Mouse (Mus musculus) CH12.LX (cell line): ENCODE measurements around the gene Ttc16. TPM values are rescaled to one million over a fixed set of nuclear protein-coding genes. Genes with fewer than 3 reads are reported as not detected.
A peak's percentile ranks its signal among the peaks of the same experiment; 100 is the strongest.

ENCODE experiments used
- DNase-seq: peaks from one replicate; pipeline ENCODE4 v3.0.0-alpha.2; 2013; ENCODE audit errors: extremely low read depth
- H3K27ac ChIP-seq: 2 replicates; pipeline ENCODE4 v1.5.1; 2012; ENCODE audit warnings: low read depth, mild to moderate bottlenecking, control low read depth, moderate library complexity; ENCODE audit not compliant: insufficient read depth
- H3K27me3 ChIP-seq: replicated peaks from 2 replicates; pipeline ENCODE3; 2012; ENCODE audit warnings: inconsistent platforms
- H3K36me3 ChIP-seq, 2 experiments: replicated peaks in 1 of 2; 2 replicates each; pipeline versions ENCODE3 to v1.6.1; 2012; ENCODE audit warnings: inconsistent platforms in 1 of 2, low read length in 1 of 2, mild to moderate bottlenecking in 1 of 2, mixed read lengths in 1 of 2, moderate library complexity in 1 of 2; ENCODE audit not compliant: control insufficient read depth in 1 of 2, insufficient read depth in 1 of 2
- H3K4me1 ChIP-seq, 2 experiments: 2 replicates each; pipeline ENCODE4 v1.6.1; 2012; ENCODE audit warnings: inconsistent platforms in 1 of 2, moderate library complexity in 1 of 2; ENCODE audit not compliant: insufficient read depth in 2 of 2, control insufficient read depth in 1 of 2
- H3K4me2 ChIP-seq: 2 replicates; pipeline ENCODE4 v1.6.1; 2012; ENCODE audit warnings: low read depth, mild to moderate bottlenecking, control low read depth; ENCODE audit not compliant: poor library complexity, insufficient read depth, severe bottlenecking
- H3K4me3 ChIP-seq, 3 experiments: fragments of 150-350 bp in 1 of 3; sonication (generic) in 1 of 3; replicated peaks in 1 of 3; 2 replicates each; pipeline versions ENCODE3 to v1.5.1; 2011 to 2012; ENCODE audit warnings: low read depth in 2 of 3, low read length in 2 of 3, mild to moderate bottlenecking in 2 of 3, moderate library complexity in 2 of 3, control low read depth in 1 of 3, improper control_type of control experiment in 1 of 3, inconsistent platforms in 1 of 3, mixed read lengths in 1 of 3; ENCODE audit not compliant: poor library complexity in 1 of 3
- H3K79me2 ChIP-seq: replicated peaks from 2 replicates; pipeline ENCODE4 v1.6.1; 2012; ENCODE audit warnings: mild to moderate bottlenecking, moderate library complexity; ENCODE audit not compliant: control insufficient read depth, poor library complexity, insufficient read depth, severe bottlenecking; ENCODE audit errors: extremely low read depth
- H3K9ac ChIP-seq: 2 replicates; pipeline ENCODE4 v1.6.1; 2012; ENCODE audit warnings: low read depth, mild to moderate bottlenecking, control low read depth, moderate library complexity; ENCODE audit not compliant: insufficient read depth
- H3K9me3 ChIP-seq: replicated peaks from 2 replicates; pipeline ENCODE3; 2012; ENCODE audit warnings: low read length, inconsistent platforms, mixed read lengths
- BHLHE40 ChIP-seq: IDR thresholded peaks from 2 replicates; pipeline ENCODE4 v1.6.1; 2011; ENCODE audit warnings: mild to moderate bottlenecking, low read depth, low read length, improper control_type of control experiment
- CTCF ChIP-seq, 2 experiments: IDR thresholded peaks in 1 of 2; conservative IDR thresholded peaks in 1 of 2; 2 replicates each; pipeline ENCODE4 v1.5.1; 2011 to 2012; ENCODE audit warnings: low read depth in 2 of 2, low read length in 2 of 2, improper control_type of control experiment in 1 of 2, inconsistent platforms in 1 of 2, mild to moderate bottlenecking in 1 of 2, moderate library complexity in 1 of 2
- E2F4 ChIP-seq: IDR thresholded peaks from 2 replicates; pipeline ENCODE4 v1.6.1; 2011; ENCODE audit warnings: low read depth, low read length, improper control_type of control experiment; ENCODE audit not compliant: insufficient replicate concordance
- EP300 ChIP-seq: IDR thresholded peaks from 2 replicates; pipeline ENCODE4 v1.6.1; 2011; ENCODE audit warnings: low read length, improper control_type of control experiment
- GABPA ChIP-seq: IDR thresholded peaks from 2 replicates; pipeline ENCODE4 v1.6.1; 2012; ENCODE audit warnings: low read depth, low read length, improper control_type of control experiment, inconsistent platforms; ENCODE audit not compliant: insufficient replicate concordance
- HCFC1 ChIP-seq: IDR thresholded peaks from 2 replicates; pipeline ENCODE4 v1.6.1; 2012; ENCODE audit warnings: low read depth, mild to moderate bottlenecking, inconsistent platforms, low read length, improper control_type of control experiment
- KAT2A ChIP-seq: IDR thresholded peaks from 2 replicates; pipeline ENCODE4 v1.6.1; 2012; ENCODE audit warnings: low read length, improper control_type of control experiment, inconsistent platforms; ENCODE audit not compliant: insufficient replicate concordance
- MAFK ChIP-seq: IDR thresholded peaks from 2 replicates; pipeline ENCODE4 v1.6.1; 2011; ENCODE audit warnings: low read length, improper control_type of control experiment; ENCODE audit not compliant: insufficient replicate concordance
- MAX ChIP-seq: IDR thresholded peaks from 2 replicates; pipeline ENCODE4 v1.6.1; 2011; ENCODE audit warnings: low read length, improper control_type of control experiment
- MAZ ChIP-seq: IDR thresholded peaks from 2 replicates; pipeline ENCODE4 v1.6.1; 2012; ENCODE audit warnings: low read depth, mild to moderate bottlenecking, inconsistent platforms, low read length, improper control_type of control experiment, moderate library complexity
- MEF2A ChIP-seq: IDR thresholded peaks from 2 replicates; pipeline ENCODE4 v1.6.1; 2014; ENCODE audit warnings: low read depth, mild to moderate bottlenecking, inconsistent platforms, low read length, improper control_type of control experiment, borderline replicate concordance
- MXI1 ChIP-seq: IDR thresholded peaks from 2 replicates; pipeline ENCODE4 v1.6.1; 2011; ENCODE audit warnings: mild to moderate bottlenecking, low read depth, low read length, improper control_type of control experiment
- PAX5 ChIP-seq: IDR thresholded peaks from 2 replicates; pipeline ENCODE4 v1.6.1; 2012; ENCODE audit warnings: low read length, inconsistent platforms, mixed read lengths
- POLR2A ChIP-seq: IDR thresholded peaks from 2 replicates; pipeline ENCODE4 v1.6.1; 2011; ENCODE audit warnings: low read depth, mild to moderate bottlenecking, improper control_type of control experiment, low read length
- RCOR1 ChIP-seq: conservative IDR thresholded peaks from 2 replicates; pipeline ENCODE4 v1.6.1; 2012; ENCODE audit warnings: low read depth, mild to moderate bottlenecking, inconsistent platforms, low read length, improper control_type of control experiment
- SIN3A ChIP-seq: IDR thresholded peaks from 2 replicates; pipeline ENCODE4 v1.6.1; 2012; ENCODE audit warnings: low read length, improper control_type of control experiment, inconsistent platforms
- SMC3 ChIP-seq: IDR thresholded peaks from 2 replicates; pipeline ENCODE4 v1.6.1; 2011; ENCODE audit warnings: low read depth, low read length, improper control_type of control experiment
- TCF12 ChIP-seq: IDR thresholded peaks from 2 replicates; pipeline ENCODE4 v1.6.1; 2014; ENCODE audit warnings: low read depth, mild to moderate bottlenecking, inconsistent platforms, low read length, improper control_type of control experiment
- USF2 ChIP-seq: conservative IDR thresholded peaks from 2 replicates; pipeline ENCODE4 v1.6.1; 2011; ENCODE audit warnings: low read depth, low read length, improper control_type of control experiment
- ZMIZ1 ChIP-seq: IDR thresholded peaks from 2 replicates; pipeline ENCODE4 v1.6.1; 2012; ENCODE audit warnings: low read depth, mild to moderate bottlenecking, inconsistent platforms, low read length, improper control_type of control experiment
- ZNF384 ChIP-seq: IDR thresholded peaks from 2 replicates; pipeline ENCODE4 v1.6.1; 2012; ENCODE audit warnings: low read depth, low read length, improper control_type of control experiment, inconsistent platforms
- dilution Hi-C: fragments of 300-500 bp; cut with MboI; formaldehyde crosslinking; loops from 2 replicates; pipeline ENCODE4 v1.14.3; 2020; ENCODE audit warnings: low sequenced_read_pairs; ENCODE audit not compliant: extremely low pct_unique_long_range_greater_than_20kb, extremely low pct_ligation_motif_present
- in situ Hi-C: fragments of 300-500 bp; cut with MboI; formaldehyde crosslinking; loops from 3 replicates; pipeline ENCODE4 v1.14.3; 2019; ENCODE audit warnings: low sequenced_read_pairs, low pct_ligation_motif_present, low pct_unique_long_range_greater_than_20kb, mixed read lengths
- polyA plus RNA-seq: library from polyadenylated mRNA; unstranded; fragments of >175 nt; gene quantifications from 2 replicates; pipeline ENCODE4 v1.2.1, GENCODE M21; 2012; ENCODE audit warnings: low read depth; ENCODE audit not compliant: insufficient read length
- total RNA-seq, 2 experiments: library from RNA; depleted of rRNA; stranded (reverse); fragments of 300-350 nt in 1 of 2; fragments of >200 nt in 1 of 2; gene quantifications; 2 replicates each; pipeline ENCODE4 v1.2.3; 2012 to 2014

Gene Ttc16
- total and polyA plus RNA-seq, 3 experiments, result 0.11 to 0.81 (median 0.24) TPM

- TF ChIP-seq BHLHE40 (0 out of 2 replicates have a peak, but pooled peaks have one; percentile 10), ZNF384 (no peak), MAFK (no peak), MEF2A (peak; percentile 82), PAX5 (no peak), POLR2A (peak; percentile 61; the same call in 1 of the 2 replicates), USF2 (no peak), CTCF (conservative IDR thresholded peaks at IDR 0.05 in 1 of 2, IDR thresholded peaks at IDR 0.05 in 1 of 2; ENCODE audit: low read depth in 2 of 2, low read length in 2 of 2) (peak; percentile 54 to 99), TCF12 (peak; percentile 59)
- TF ChIP-seq, all 38 proteins: peak for 21
These were observed 18.2 kb downstream of the Ttc16 start, which contains the start of gene Tor2a (continued) for GRCm38 (mm10) chr2:32757056-32757845.

GRCm38 (mm10) chr2:32756674-32757055 is 18.8 kb downstream of the Ttc16 start:
- Histone ChIP-seq H3K36me3 (peaks cover 48 to 68% of the 10 kb centered on the region in 2 experiments), H3K4me1 (peaks cover 0 to 10% of the 10 kb centered on the region in 2 experiments; a peak in 3 of 4 replicates), H3K4me2 (peak overlapping the region; percentile 52; the same call in 1 of the 2 replicates), H3K79me2 (no peaks in the 10 kb centered on the region), H3K27me3 (no peaks in the 10 kb centered on the region), H3K4me3 (no peak overlapping the region), H3K9ac (no peak overlapping the region), H3K27ac (no peak overlapping the region), H3K9me3 (no peaks in the 10 kb centered on the region)
- dilution Hi-C loops (no loop called here), in situ Hi-C loops (loop anchor here (5.0 kb wide), 2 partner anchors 44 to 124 kb away; partner anchors contain the start of gene Cdk9)
- no peak for DNase-seq
- TF ChIP-seq BHLHE40 (no peak), SMC3 (no peak), MAX (no peak), ZMIZ1 (no peak), KAT2A (no peak), MAZ (no peak), GABPA (no peak), TCF12 (no peak), MXI1 (no peak), E2F4 (no peak), RCOR1 (no peak), MAFK (no peak), CTCF (conservative IDR thresholded peaks at IDR 0.05 in 1 of 2, IDR thresholded peaks at IDR 0.05 in 1 of 2; ENCODE audit: low read depth in 2 of 2, low read length in 2 of 2) (no peak), EP300 (no peak), HCFC1 (no peak), ZNF384 (no peak), SIN3A (no peak)
